Mouse (Mus musculus): Measurements from ENCODE around the gene Plk3.
"Not testable (repeated sequence)": the region's sequence is repeated elsewhere in the genome, so short reads cannot be mapped to it uniquely, and the experiment has no call there.

Gene Plk3

GRCm38 (mm10) chr4:117133817-117134600 lies at the start of gene Plk3:
Gene Plk3 (minus strand): TSS chr4:117133963.
- DNase-seq (ENCODE audit: low read depth, low spot score): peak; percentile 94

GRCm38 (mm10) chr4:117182759-117183096 lies 49.0 kb upstream of the Plk3 start:
- not testable (repeated sequence) for DNase-seq (ENCODE audit: low read depth, low spot score)

- peak; percentile 86 for DNase-seq (ENCODE audit: low read depth, low spot score)
Measured at GRCm38 (mm10) chr4:117181863-117182758, 48.3 kb upstream of the Plk3 start, which contains the start of gene Kif2c. Gene Kif2c (minus strand): TSS chr4:117182639.

- DNase-seq (ENCODE audit: low read depth, low spot score): no peak
Measured at GRCm38 (mm10) chr4:117169936-117170335, 36.2 kb upstream of the Plk3 start.

- no peak for DNase-seq (ENCODE audit: low read depth, low spot score)
Measured at GRCm38 (mm10) chr4:117161183-117161582, 27.4 kb upstream of the Plk3 start.

GRCm38 (mm10) chr4:117159666-117160065 lies 25.9 kb upstream of the Plk3 start:
- DNase-seq (ENCODE audit: low read depth, low spot score): no peak

GRCm38 (mm10) chr4:117156372-117156771 lies 22.6 kb upstream of the Plk3 start:
- no peak for DNase-seq (ENCODE audit: low read depth, low spot score)

- peak; percentile 82 for DNase-seq (ENCODE audit: low read depth, low spot score)
Measured at GRCm38 (mm10) chr4:117155792-117156355, 22.1 kb upstream of the Plk3 start, which contains the start of gene Rps8. Gene Rps8 (minus strand): TSS chr4:117156243.

- DNase-seq (ENCODE audit: low read depth, low spot score): no peak
Measured at GRCm38 (mm10) chr4:117155020-117155791, 21.4 kb upstream of the Plk3 start.

GRCm38 (mm10) chr4:117152714-117153113 lies 19.0 kb upstream of the Plk3 start:
- no peak for DNase-seq (ENCODE audit: low read depth, low spot score)

- no peak for DNase-seq (ENCODE audit: low read depth, low spot score)
Measured at GRCm38 (mm10) chr4:117151416-117151815, 17.7 kb upstream of the Plk3 start.

- no peak for DNase-seq (ENCODE audit: low read depth, low spot score)
Measured at GRCm38 (mm10) chr4:117150212-117150733, 16.5 kb upstream of the Plk3 start.

GRCm38 (mm10) chr4:117149291-117150211 lies 15.8 kb upstream of the Plk3 start:
- no peak for DNase-seq (ENCODE audit: low read depth, low spot score)

GRCm38 (mm10) chr4:117148815-117149214 lies 15.1 kb upstream of the Plk3 start:
- DNase-seq (ENCODE audit: low read depth, low spot score): no peak

- DNase-seq (ENCODE audit: low read depth, low spot score): no peak
Measured at GRCm38 (mm10) chr4:117148047-117148713, 14.4 kb upstream of the Plk3 start.

- DNase-seq (ENCODE audit: low read depth, low spot score): peak; percentile 82
Measured at GRCm38 (mm10) chr4:117146176-117146575, 12.4 kb upstream of the Plk3 start.

- DNase-seq (ENCODE audit: low read depth, low spot score): no peak
Measured at GRCm38 (mm10) chr4:117145248-117145647, 11.5 kb upstream of the Plk3 start.

GRCm38 (mm10) chr4:117143023-117143422 lies 9.3 kb upstream of the Plk3 start:
- no peak for DNase-seq (ENCODE audit: low read depth, low spot score)

GRCm38 (mm10) chr4:117140613-117141012 lies 6.8 kb upstream of the Plk3 start:
- DNase-seq (ENCODE audit: low read depth, low spot score): no peak

Measured in skeletal muscle tissue, adult 2 months (tissue).